In the genomic region with DNA sequence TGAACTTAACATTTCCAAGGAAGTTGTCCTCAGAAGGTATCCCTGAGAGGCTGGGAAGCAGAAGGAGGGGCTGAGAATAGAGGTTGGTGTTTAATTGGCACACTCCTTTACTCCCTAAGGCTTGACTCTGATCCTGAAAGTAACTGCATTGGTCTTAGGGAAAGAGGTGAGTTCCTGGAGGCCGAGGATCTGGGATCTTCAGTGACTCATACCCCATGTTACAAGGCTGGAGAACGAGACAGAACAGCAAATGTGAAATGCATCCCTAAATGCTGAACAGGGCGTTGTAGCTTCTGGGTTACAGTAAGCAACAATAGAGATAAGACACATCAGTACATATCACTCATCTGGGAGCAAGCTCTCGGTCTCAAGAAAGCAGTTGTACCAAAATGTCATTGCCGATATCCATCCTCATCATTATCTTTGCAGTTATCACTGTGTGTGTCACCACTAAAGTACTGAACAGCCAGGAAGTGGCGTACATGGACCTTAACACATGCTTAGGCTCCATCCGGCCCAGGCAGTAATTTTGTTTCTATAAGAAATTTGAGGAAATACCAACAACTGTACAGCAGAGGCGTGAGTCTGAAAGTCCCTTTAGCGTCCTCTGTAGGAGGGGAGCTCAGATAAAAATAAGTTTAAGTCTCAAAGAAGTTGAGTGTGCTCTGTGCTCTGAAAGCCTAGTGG, we compare ENCODE assay signal across 24 mouse cellular contexts.
"Had no signal": no experiment of that assay in that cellular context is flagged by ENCODE, and none has a peak within 500 bp of the region (broad histone marks: within the 10 kb centered on the region; RNA-seq: fewer than 3 reads in every experiment).

No protein-coding gene starts in this region.

- H3K4me3 ChIP-seq: layer of hippocampus, adult 2 months; limb, embryonic 10.5 days; limb, embryonic 13.5 days; liver, embryonic 12.5 days; liver, embryonic 15.5 days; lung, embryonic 15.5 days; megakaryocyte, embryonic 14.5 days; midbrain, embryonic 10.5 days; midbrain, embryonic 15.5 days; neural tube, embryonic 13.5 days had no signal

- DNase-seq: kidney, adult 18-20 months; kidney, adult 9 months; kidney, postnatal 25 days; layer of hippocampus, postnatal 36 days; liver; lung, adult 18-20 months; lung, postnatal 10 days; lung, postnatal 36 days; retina, postnatal 1 day; thymus, adult 2 months; thymus, postnatal 14 days; thymus, postnatal 4 days had no signal

- ATAC-seq: intestine, embryonic 16.5 days; liver, embryonic 12.5 days; midbrain, embryonic 15.5 days had no signal

- H3K27me3 ChIP-seq: limb, embryonic 13.5 days; liver, embryonic 12.5 days; liver, embryonic 15.5 days; lung, embryonic 15.5 days; megakaryocyte, embryonic 14.5 days; midbrain, embryonic 15.5 days; neural tube, embryonic 13.5 days had no signal

- H3K9me3 ChIP-seq: limb, embryonic 10.5 days; limb, embryonic 13.5 days; liver, embryonic 12.5 days; liver, embryonic 15.5 days; lung, embryonic 15.5 days; midbrain, embryonic 10.5 days; midbrain, embryonic 15.5 days; neural tube, embryonic 13.5 days had no signal

- H3K36me3 ChIP-seq: limb, embryonic 10.5 days; limb, embryonic 13.5 days; liver, embryonic 12.5 days; liver, embryonic 15.5 days; lung, embryonic 15.5 days; midbrain, embryonic 10.5 days; midbrain, embryonic 15.5 days; neural tube, embryonic 13.5 days had no signal

- H3K4me1 ChIP-seq: limb, embryonic 10.5 days; limb, embryonic 13.5 days; liver, embryonic 12.5 days; liver, embryonic 15.5 days; lung, embryonic 15.5 days; megakaryocyte, embryonic 14.5 days; midbrain, embryonic 10.5 days; midbrain, embryonic 15.5 days; neural tube, embryonic 13.5 days had no signal

- H3K4me2 ChIP-seq: limb, embryonic 13.5 days; liver, embryonic 12.5 days; liver, embryonic 15.5 days; lung, embryonic 15.5 days; midbrain, embryonic 15.5 days; neural tube, embryonic 13.5 days had no signal

- H3K9ac ChIP-seq: limb, embryonic 13.5 days; liver, embryonic 12.5 days; liver, embryonic 15.5 days; lung, embryonic 15.5 days; midbrain, embryonic 15.5 days; neural tube, embryonic 13.5 days had no signal

- H3K27ac ChIP-seq: kidney, postnatal 0 days; layer of hippocampus, adult 2 months; limb, embryonic 10.5 days; limb, embryonic 13.5 days; liver, embryonic 12.5 days; liver, embryonic 15.5 days; lung, embryonic 15.5 days; midbrain, embryonic 10.5 days; midbrain, embryonic 15.5 days; neural tube, embryonic 13.5 days had no signal
